Mouse (Mus musculus) small intestine, adult 10 weeks (tissue): ENCODE results near the gene Mex3a. TPM values are rescaled to one million over a fixed set of nuclear protein-coding genes. Genes with fewer than 3 reads are reported as not detected.

ENCODE experiments used
- polyA plus RNA-seq: library from polyadenylated mRNA; stranded (reverse); fragments of 350-450 nt; fragmentation: Illumina TruSeq; extraction: RNeasy Lipid Tissue Mini Kit (QIAGEN cat#74804); gene quantifications from one replicate; pipeline ENCODE4 v1.2.3, GENCODE M21; 2014; ENCODE audit warnings: low replicate concordance

The Mex3a gene
- 0.37 TPM for polyA plus RNA-seq

GRCm38 (mm10) chr3:88532299-88532674 is at the start of gene Mex3a:
TSS of gene Mex3a (plus strand) at chr3:88532395.

GRCm38 (mm10) chr3:88509692-88510420 is 22.3 kb upstream of the Mex3a start, which contains the start of gene Lmna:
TSS of gene Lmna (minus strand) at chr3:88509956.

GRCm38 (mm10) chr3:88548180-88548917 is 16.2 kb downstream of the Mex3a start, which contains the start of gene Rab25:
TSS of gene Rab25 (minus strand) at chr3:88548300.

GRCm38 (mm10) chr3:88552676-88553524 is 20.7 kb downstream of the Mex3a start, which contains the start of gene Lamtor2:
TSS of gene Lamtor2 (minus strand) at chr3:88553074.

GRCm38 (mm10) chr3:88553525-88553879 is 21.3 kb downstream of the Mex3a start, which contains the start of gene Ubqln4:
TSS of gene Ubqln4 (plus strand) at chr3:88553758.

GRCm38 (mm10) chr3:88575540-88575939 is 43.3 kb downstream of the Mex3a start, which contains the start of gene Ssr2:
TSS of gene Ssr2 (plus strand) at chr3:88575876.

Other genes with a start within 250 kb of the Mex3a start
- not detected for gene Gm38392, start 245.2 kb upstream of the Mex3a start, polyA plus RNA-seq
- 2.2 TPM for gene Tsacc, start 235.4 kb upstream of the Mex3a start, polyA plus RNA-seq
- 58.0 TPM for gene Cct3, start 235.3 kb upstream of the Mex3a start, polyA plus RNA-seq
- 1.4 TPM for gene Glmp, start 207.4 kb upstream of the Mex3a start, polyA plus RNA-seq
- 1.3 TPM for gene Tmem79, start 196.2 kb upstream of the Mex3a start, polyA plus RNA-seq
- gene Smg5, start 196.1 kb upstream of the Mex3a start, polyA plus RNA-seq, result 16.8 TPM
- not detected for gene Paqr6, start 167.8 kb upstream of the Mex3a start, polyA plus RNA-seq
- not detected for gene Bglap3, start 159.7 kb upstream of the Mex3a start, polyA plus RNA-seq
- gene Bglap2, start 153.7 kb upstream of the Mex3a start, polyA plus RNA-seq, result not detected
- gene Bglap, start 147.9 kb upstream of the Mex3a start, polyA plus RNA-seq, result not detected
- gene Pmf1, start 122.1 kb upstream of the Mex3a start, polyA plus RNA-seq, result 3.2 TPM
- gene Slc25a44, start 107.3 kb upstream of the Mex3a start, polyA plus RNA-seq, result 17.2 TPM
- gene Sema4a, start 71.2 kb upstream of the Mex3a start, polyA plus RNA-seq, result 95.3 TPM
- 3.3 TPM for gene Lmna, start 22.4 kb upstream of the Mex3a start, polyA plus RNA-seq
- gene Rab25, start 15.9 kb downstream of the Mex3a start, polyA plus RNA-seq, result 4.3 TPM
- gene Lamtor2, start 20.7 kb downstream of the Mex3a start, polyA plus RNA-seq, result 2.2 TPM
- gene Ubqln4, start 21.4 kb downstream of the Mex3a start, polyA plus RNA-seq, result 12.7 TPM
- gene Ssr2, start 43.5 kb downstream of the Mex3a start, polyA plus RNA-seq, result 19.5 TPM
- 17.8 TPM for gene Arhgef2, start 73.6 kb downstream of the Mex3a start, polyA plus RNA-seq
- gene Rxfp4, start 120.7 kb downstream of the Mex3a start, polyA plus RNA-seq, result not detected
- 73.0 TPM for gene Khdc4, start 153.4 kb downstream of the Mex3a start, polyA plus RNA-seq
- 4.8 TPM for gene Rit1, start 184.4 kb downstream of the Mex3a start, polyA plus RNA-seq
- gene Syt11, start 242.8 kb downstream of the Mex3a start, polyA plus RNA-seq, result 5.4 TPM